Comparison of ENCODE assay signal across 17 mouse cellular contexts in genomic region chr6:136910247-136910890, GRCm38 (mm10). TPM values are rescaled to one million over a fixed set of nuclear protein-coding genes. Genes with fewer than 3 reads are reported as not detected.
DNase-seq lines count a peak whose midpoint lies in the region; ATAC-seq and TF ChIP-seq lines count a peak whose summit lies in the region.
"Had no signal": no experiment of that assay in that cellular context is flagged by ENCODE, and none has a peak within 500 bp of the region (broad histone marks: within the 10 kb centered on the region; RNA-seq: fewer than 3 reads in every experiment).

No protein-coding gene starts in this region.

- peak; percentile 29 for DNase-seq in gastrocnemius, adult 2 months
- no peak for DNase-seq in gastrocnemius, postnatal 14 days
- DNase-seq in limb, embryonic 10.5 days (ENCODE audit: low spot score): no peak
- DNase-seq in lung, postnatal 36 days: peak; percentile 59
- DNase-seq in right cerebral cortex, postnatal 4 days: no peak
- no peak for DNase-seq in layer of hippocampus, postnatal 14 days (ENCODE audit: low spot score in 2 of 2)
- DNase-seq: B cell, adult 2 months; cerebellum, postnatal 36 days; layer of hippocampus, postnatal 36 days had no signal

- H3K9me3 ChIP-seq in limb, embryonic 13.5 days: no peaks in the 10 kb centered on the region
- no peaks in the 10 kb centered on the region for H3K9me3 ChIP-seq in limb, embryonic 10.5 days (replicated peaks)
- H3K9me3 ChIP-seq in heart, embryonic 16.5 days (replicated peaks; ENCODE audit: control insufficient read depth, low read length): 0 out of 2 replicates have a peak, but pooled peaks cover 3% of the 10 kb centered on the region
- H3K9me3 ChIP-seq: forebrain, embryonic 12.5 days; liver, embryonic 15.5 days had no signal

- no peaks in the 10 kb centered on the region for H3K27me3 ChIP-seq in limb, embryonic 13.5 days
- H3K27me3 ChIP-seq in limb, embryonic 10.5 days (ENCODE audit: low read depth, poor library complexity, severe bottlenecking): no peaks in the 10 kb centered on the region
- no peaks in the 10 kb centered on the region for H3K27me3 ChIP-seq in heart, embryonic 16.5 days (ENCODE audit: control insufficient read depth, insufficient read depth, low read length)
- H3K27me3 ChIP-seq: forebrain, embryonic 12.5 days; Patski had no signal

- TF ChIP-seq CTCF in gastrocnemius, adult 2 months (IDR thresholded peaks at IDR 0.05): no peak

- WGBS in limb, embryonic 13.5 days: 59% methylated on average over 9 of the region's 9 CpGs
- WGBS in limb, embryonic 10.5 days: 91% methylated on average over 9 of the region's 9 CpGs
- 50% methylated on average over 9 of the region's 9 CpGs for WGBS in heart, embryonic 16.5 days

- H3K4me2 ChIP-seq in limb, embryonic 13.5 days (replicated peaks): no peak overlapping the region
- no peak overlapping the region for H3K4me2 ChIP-seq in heart, embryonic 16.5 days (ENCODE audit: low read depth, low read length)
- H3K4me2 ChIP-seq: forebrain, embryonic 12.5 days; liver, embryonic 15.5 days had no signal

- no peak overlapping the region for H3K4me3 ChIP-seq in gastrocnemius, adult 2 months
- H3K4me3 ChIP-seq in limb, embryonic 13.5 days: no peak overlapping the region
- H3K4me3 ChIP-seq in limb, embryonic 10.5 days: no peak overlapping the region
- H3K4me3 ChIP-seq in heart, embryonic 16.5 days (ENCODE audit: low read length): no peak overlapping the region
- H3K4me3 ChIP-seq: forebrain, embryonic 12.5 days; liver, embryonic 15.5 days; myocyte had no signal

- no peak overlapping the region for H3K9ac ChIP-seq in limb, embryonic 13.5 days
- no peak overlapping the region for H3K9ac ChIP-seq in heart, embryonic 16.5 days (ENCODE audit: low read length)
- H3K9ac ChIP-seq: forebrain, embryonic 12.5 days; liver, embryonic 15.5 days had no signal

- intact Hi-C loops in gastrocnemius, adult 2 months (cut with DNase I): no loop called here
- intact Hi-C loops in gastrocnemius, postnatal 14 days (cut with DNase I; ENCODE audit: low total_unique reads): no loop called here

- ATAC-seq in limb, embryonic 13.5 days (ENCODE audit: low FRiP score, low read depth): peak; percentile 35; the same call in 1 of the 2 replicates
- 0 out of 2 replicates have a peak, but pooled peaks have one; percentile 23 for ATAC-seq in heart, embryonic 16.5 days (replicated peaks; ENCODE audit: extremely low read depth, insufficient read depth, low FRiP score)
- ATAC-seq: Patski had no signal

- H3K27ac ChIP-seq in gastrocnemius, adult 2 months: peak overlapping the region; percentile 48
- H3K27ac ChIP-seq in limb, embryonic 13.5 days: no peak overlapping the region
- no peak overlapping the region for H3K27ac ChIP-seq in limb, embryonic 10.5 days
- H3K27ac ChIP-seq in heart, embryonic 16.5 days (ENCODE audit: low read length): no peak overlapping the region
- H3K27ac ChIP-seq: forebrain, embryonic 12.5 days; liver, embryonic 15.5 days had no signal

- H3K4me1 ChIP-seq in limb, embryonic 13.5 days: peaks cover 29% of the 10 kb centered on the region
- H3K4me1 ChIP-seq in limb, embryonic 10.5 days: peaks cover 21% of the 10 kb centered on the region
- H3K4me1 ChIP-seq in heart, embryonic 16.5 days (ENCODE audit: control insufficient read depth, insufficient read depth, low read length): peaks cover 11% of the 10 kb centered on the region

- no peaks in the 10 kb centered on the region for H3K36me3 ChIP-seq in limb, embryonic 13.5 days
- no peaks in the 10 kb centered on the region for H3K36me3 ChIP-seq in limb, embryonic 10.5 days
- H3K36me3 ChIP-seq in heart, embryonic 16.5 days (ENCODE audit: control insufficient read depth, insufficient read depth): no peaks in the 10 kb centered on the region
- H3K36me3 ChIP-seq: forebrain, embryonic 12.5 days; liver, embryonic 15.5 days had no signal

RNA-seq across cellular contexts. Expression of gene Erp27, which starts 11.6 kb away (rescaled TPM):
- under 1 TPM in 1 of 2 experiments, not detected in 1; 0.20 TPM for total RNA-seq in gastrocnemius, adult 2 months (2021)
- total RNA-seq in gastrocnemius, postnatal 14 days (2021): not detected
- 0.28 and 0.46 TPM in 2 replicates for polyA plus RNA-seq in limb, embryonic 13.5 days (2015; fragmentation: Nextera tagmentation; extraction: Ambion mirVana)
- 0.15 TPM in 1 of 2 replicates, not detected in the other for polyA plus RNA-seq in limb, embryonic 10.5 days (2016; fragmentation: Nextera tagmentation; extraction: Ambion mirVana)
- polyA plus RNA-seq in heart, embryonic 16.5 days (2015; fragmentation: Nextera tagmentation; extraction: Ambion mirVana): 0.70 and 0.96 TPM in 2 replicates
- 1 to 10 TPM in 1 of 2 experiments, under 1 TPM in 1; 0.69 to 1.1 TPM for total RNA-seq in layer of hippocampus, postnatal 14 days (2021)
- total RNA-seq: hematopoietic stem cell, adult 5-6 weeks had no signal
- polyA plus RNA-seq: forebrain, embryonic 12.5 days had no signal

RNA-seq across cellular contexts. Expression of gene Pde6h, which starts 13.3 kb away (rescaled TPM):
- not detected for total RNA-seq in gastrocnemius, adult 2 months (2021)
- total RNA-seq in gastrocnemius, postnatal 14 days (2021): not detected
- polyA plus RNA-seq in limb, embryonic 13.5 days (2015; fragmentation: Nextera tagmentation; extraction: Ambion mirVana): 0.18 and 0.63 TPM in 2 replicates
- polyA plus RNA-seq in limb, embryonic 10.5 days (2016; fragmentation: Nextera tagmentation; extraction: Ambion mirVana): not detected in 2 replicates
- 0.38 and 0.62 TPM in 2 replicates for polyA plus RNA-seq in heart, embryonic 16.5 days (2015; fragmentation: Nextera tagmentation; extraction: Ambion mirVana)
- total RNA-seq in layer of hippocampus, postnatal 14 days (2021): 1 to 10 TPM; 1.2 to 1.8 TPM
- total RNA-seq: adrenal gland, postnatal 4 days; hematopoietic stem cell, adult 5-6 weeks had no signal
- polyA plus RNA-seq: forebrain, embryonic 12.5 days; liver, embryonic 15.5 days had no signal

RNA-seq across cellular contexts. Expression of gene Arhgdib, which starts 31.3 kb away (rescaled TPM):
- total RNA-seq in gastrocnemius, adult 2 months (2021): 10 to 100 TPM in 1 of 2 experiments, 1 to 10 TPM in 1; 4.9 to 10.2 TPM
- total RNA-seq in gastrocnemius, postnatal 14 days (2021): 10 to 100 TPM; 15.2 to 15.3 TPM
- polyA plus RNA-seq in limb, embryonic 13.5 days (2015; fragmentation: Nextera tagmentation; extraction: Ambion mirVana): 75.3 and 78.3 TPM in 2 replicates
- polyA plus RNA-seq in limb, embryonic 10.5 days (2016; fragmentation: Nextera tagmentation; extraction: Ambion mirVana): 30.2 and 32.5 TPM in 2 replicates
- 103 and 152 TPM in 2 replicates for polyA plus RNA-seq in heart, embryonic 16.5 days (2015; fragmentation: Nextera tagmentation; extraction: Ambion mirVana)
- total RNA-seq in layer of hippocampus, postnatal 14 days (2021): 10 to 100 TPM; 12.4 to 12.6 TPM

RNA-seq across cellular contexts. Expression of gene Mgp, which starts 34.7 kb away (rescaled TPM):
- 100 to 1,000 TPM in 1 of 2 experiments, 10 to 100 TPM in 1; 52.8 to 161 TPM for total RNA-seq in gastrocnemius, adult 2 months (2021)
- total RNA-seq in gastrocnemius, postnatal 14 days (2021): 100 to 1,000 TPM; 166 to 195 TPM
- 180 and 183 TPM in 2 replicates for polyA plus RNA-seq in limb, embryonic 13.5 days (2015; fragmentation: Nextera tagmentation; extraction: Ambion mirVana)
- polyA plus RNA-seq in limb, embryonic 10.5 days (2016; fragmentation: Nextera tagmentation; extraction: Ambion mirVana): 1.2 and 3.2 TPM in 2 replicates
- polyA plus RNA-seq in heart, embryonic 16.5 days (2015; fragmentation: Nextera tagmentation; extraction: Ambion mirVana): 570 and 632 TPM in 2 replicates
- 10 to 100 TPM; 23.2 to 39.5 TPM for total RNA-seq in layer of hippocampus, postnatal 14 days (2021)
- total RNA-seq: hematopoietic stem cell, adult 5-6 weeks had no signal

RNA-seq across cellular contexts. Expression of gene Art4, which starts 52.8 kb away (rescaled TPM):
- total RNA-seq in gastrocnemius, adult 2 months (2021): under 1 TPM; 0.10 to 0.11 TPM
- total RNA-seq in gastrocnemius, postnatal 14 days (2021): under 1 TPM; 0.38 to 0.84 TPM
- polyA plus RNA-seq in limb, embryonic 13.5 days (2015; fragmentation: Nextera tagmentation; extraction: Ambion mirVana): 2.3 and 3.1 TPM in 2 replicates
- polyA plus RNA-seq in limb, embryonic 10.5 days (2016; fragmentation: Nextera tagmentation; extraction: Ambion mirVana): 1.8 and 2.4 TPM in 2 replicates
- 11.6 and 13.6 TPM in 2 replicates for polyA plus RNA-seq in heart, embryonic 16.5 days (2015; fragmentation: Nextera tagmentation; extraction: Ambion mirVana)
- total RNA-seq in layer of hippocampus, postnatal 14 days (2021): not detected
- total RNA-seq: layer of hippocampus, postnatal 36 days had no signal
- polyA plus RNA-seq: myocyte, Patski had no signal

Comparison
In these comparisons a context has a peak if more than half of its experiments do, and no peak if none do; other contexts are left out.
1. DNase-seq: peak in gastrocnemius, adult 2 months (single experiment) and lung, postnatal 36 days (single experiment); none in gastrocnemius, postnatal 14 days (single experiment), limb, embryonic 10.5 days (single experiment), right cerebral cortex, postnatal 4 days (single experiment) and layer of hippocampus, postnatal 14 days (0 of 2).